Mouse (Mus musculus) right cerebral cortex, postnatal 36 days (tissue): ENCODE results near the gene Gpr33.

Experiments
- DNase-seq, 2 experiments: peaks; one replicate each; pipeline ENCODE4 v3.0.0; 2022; ENCODE audit warnings: low spot score in 2 of 2, mixed read lengths in 1 of 2

Gene Gpr33

GRCm38 (mm10) chr12:52027963-52028362 lies at the start of gene Gpr33:
Gene Gpr33 (minus strand): TSS chr12:52028063.
- no peak for DNase-seq

DNA sequence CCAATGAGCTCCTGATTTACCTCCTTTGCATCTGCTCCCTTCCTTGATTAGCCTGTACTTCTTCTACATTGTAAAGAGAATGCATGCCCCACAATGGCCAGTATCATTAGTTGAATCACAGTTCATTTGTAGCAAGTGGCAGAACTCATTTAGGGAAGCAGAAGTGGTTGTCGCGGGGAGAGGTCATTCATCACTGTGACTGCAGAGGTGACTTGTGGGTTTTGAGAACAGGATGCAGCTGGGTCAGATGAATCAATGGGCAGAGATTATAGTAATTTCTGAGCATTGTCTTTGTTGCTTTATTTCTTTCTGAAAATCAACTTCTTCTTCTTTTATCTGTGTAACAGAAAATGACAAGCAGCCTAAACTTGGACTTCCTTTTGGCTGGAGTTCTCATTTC lies 21.5 kb upstream of the Gpr33 start:
- no peak for DNase-seq

DNA sequence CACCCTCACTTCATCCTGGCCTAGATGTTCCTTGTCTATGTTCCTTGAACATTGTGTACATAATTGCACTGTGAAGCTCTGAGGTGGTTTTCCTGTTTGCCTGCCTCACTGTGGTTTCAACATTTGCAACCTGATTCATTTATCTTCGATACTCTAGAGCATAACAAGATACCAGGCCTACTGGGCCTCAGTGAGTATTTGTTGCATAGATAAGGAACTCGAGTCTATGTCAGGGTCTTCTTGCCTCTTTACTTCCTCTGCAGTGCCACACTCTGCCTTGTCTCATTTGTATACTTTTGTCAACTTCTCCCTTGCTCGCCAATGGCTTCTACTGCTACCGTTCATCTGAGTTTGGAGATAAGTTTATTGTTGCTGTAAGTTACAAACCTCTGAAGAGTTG lies 18.5 kb upstream of the Gpr33 start:
- DNase-seq = no peak

DNA sequence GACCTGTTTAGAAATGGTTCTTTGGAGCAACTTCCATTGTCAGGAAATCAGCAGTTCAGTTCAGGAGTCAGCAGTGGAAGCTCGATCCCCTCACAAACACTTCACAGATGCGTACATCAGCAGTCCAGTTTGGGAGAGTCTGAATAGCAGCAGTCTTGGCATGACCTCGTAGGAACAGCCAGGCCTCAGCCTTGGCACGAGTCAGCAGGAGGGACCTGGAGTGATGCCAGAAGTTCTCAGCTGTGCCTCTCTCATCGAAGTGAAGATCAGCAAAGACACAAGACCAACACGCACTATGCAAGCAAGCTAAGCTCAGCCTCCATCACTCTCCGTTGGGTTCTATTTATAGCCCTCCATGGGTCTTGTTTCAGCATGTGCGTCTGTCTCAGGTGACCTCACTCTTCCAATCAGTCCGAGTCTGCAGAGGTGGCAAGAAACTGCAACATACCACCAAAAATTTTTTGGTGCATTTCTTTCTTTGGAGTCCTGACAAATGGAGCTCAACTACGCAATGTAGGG lies 15.0 kb upstream of the Gpr33 start:
- peak in 1 of 2 experiments; percentile 1 for DNase-seq

- DNase-seq = no peak
These were observed 10.5 kb upstream of the Gpr33 start for GRCm38 (mm10) chr12:52038352-52038751.

DNA sequence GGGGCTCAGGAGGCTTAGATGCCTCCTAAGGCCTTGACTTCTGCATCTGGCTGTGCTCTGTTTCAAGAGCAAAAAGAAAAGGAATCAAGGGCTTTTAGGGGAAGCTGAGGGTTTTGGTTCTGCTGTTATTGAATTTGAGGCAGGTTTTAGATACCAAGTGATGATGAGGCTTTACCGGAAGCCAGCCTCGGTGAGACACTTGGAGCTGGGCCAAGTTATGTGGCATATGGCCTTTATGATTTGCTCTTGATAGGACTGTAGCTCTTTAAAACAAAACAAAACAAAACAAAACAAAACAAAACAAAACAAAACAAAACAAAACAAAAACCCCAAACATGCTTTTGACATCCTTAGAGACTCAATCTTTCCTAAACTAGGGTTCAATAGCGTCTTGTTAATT lies 7.1 kb upstream of the Gpr33 start:
- no peak for DNase-seq

DNA sequence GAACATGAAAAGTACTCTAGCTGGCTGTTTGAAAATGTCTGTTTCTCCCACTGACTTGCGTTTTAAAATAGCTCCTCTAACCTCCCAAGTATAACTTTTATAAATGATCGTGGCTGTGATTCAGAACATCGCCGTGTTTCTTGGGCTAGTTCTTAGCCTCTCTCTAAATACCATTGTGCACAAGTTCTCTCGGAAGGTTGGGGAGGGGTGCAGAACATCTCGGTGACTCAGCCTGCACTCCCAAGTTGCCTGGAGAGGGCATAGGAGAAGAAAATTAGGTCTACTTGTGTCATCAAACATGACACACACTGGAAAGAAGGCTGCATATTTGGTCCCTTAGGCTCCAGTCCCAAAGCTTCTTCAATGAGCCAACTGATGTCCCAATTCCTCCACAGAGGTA lies 4.4 kb upstream of the Gpr33 start:
- no peak for DNase-seq

DNA sequence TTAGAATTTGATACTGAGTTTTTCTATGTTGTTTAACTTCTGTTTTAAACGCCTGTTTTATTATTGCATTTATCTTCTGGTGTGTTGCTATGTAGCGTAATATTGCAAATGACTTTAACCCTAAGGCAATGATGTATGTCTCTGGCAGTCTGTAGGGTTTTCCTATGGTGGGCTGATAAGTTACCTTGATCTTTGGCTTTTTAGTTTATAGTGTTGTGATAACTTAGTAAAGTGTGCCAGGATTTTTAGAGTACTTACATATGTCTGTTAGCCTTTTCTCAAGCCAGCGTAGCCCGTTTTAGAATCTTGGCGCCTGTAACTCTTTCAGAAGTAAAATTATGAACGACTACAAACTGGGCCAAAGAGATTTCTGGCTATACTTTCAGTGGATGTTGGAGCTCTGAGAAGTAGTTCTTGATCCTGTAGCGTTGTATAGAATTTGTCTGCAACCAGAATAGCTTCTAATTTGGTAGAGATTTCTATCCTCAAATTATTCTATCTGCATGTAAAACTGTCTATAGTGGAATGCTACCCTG lies 13.3 kb downstream of the Gpr33 start:
- DNase-seq = no peak

GRCm38 (mm10) chr12:52014044-52014443 lies 13.8 kb downstream of the Gpr33 start:
- no peak for DNase-seq

DNA sequence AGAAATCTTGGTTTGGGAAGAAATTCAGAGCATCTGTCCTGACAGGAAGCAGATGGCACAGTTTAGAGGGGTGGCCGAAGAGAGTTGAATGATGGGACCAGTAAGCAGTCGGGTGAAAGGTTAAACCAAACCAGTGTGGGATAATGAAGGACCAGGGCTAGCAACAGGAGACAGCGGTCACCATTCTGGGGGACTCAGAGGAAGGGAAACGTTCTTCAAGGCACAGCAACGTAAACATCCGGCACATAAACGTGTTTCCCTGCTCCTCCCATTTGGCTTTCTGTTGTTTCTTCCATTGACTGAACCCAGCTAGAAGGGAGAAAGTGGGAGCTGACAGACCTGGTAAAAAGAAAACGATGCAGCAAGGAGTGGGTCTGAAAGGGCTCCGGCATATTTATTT lies 14.6 kb downstream of the Gpr33 start:
- DNase-seq = no peak

GRCm38 (mm10) chr12:52012159-52012558 lies 15.7 kb downstream of the Gpr33 start:
- DNase-seq = no peak

- DNase-seq = no peak
These were observed 17.3 kb downstream of the Gpr33 start for GRCm38 (mm10) chr12:52010630-52010961.

DNA sequence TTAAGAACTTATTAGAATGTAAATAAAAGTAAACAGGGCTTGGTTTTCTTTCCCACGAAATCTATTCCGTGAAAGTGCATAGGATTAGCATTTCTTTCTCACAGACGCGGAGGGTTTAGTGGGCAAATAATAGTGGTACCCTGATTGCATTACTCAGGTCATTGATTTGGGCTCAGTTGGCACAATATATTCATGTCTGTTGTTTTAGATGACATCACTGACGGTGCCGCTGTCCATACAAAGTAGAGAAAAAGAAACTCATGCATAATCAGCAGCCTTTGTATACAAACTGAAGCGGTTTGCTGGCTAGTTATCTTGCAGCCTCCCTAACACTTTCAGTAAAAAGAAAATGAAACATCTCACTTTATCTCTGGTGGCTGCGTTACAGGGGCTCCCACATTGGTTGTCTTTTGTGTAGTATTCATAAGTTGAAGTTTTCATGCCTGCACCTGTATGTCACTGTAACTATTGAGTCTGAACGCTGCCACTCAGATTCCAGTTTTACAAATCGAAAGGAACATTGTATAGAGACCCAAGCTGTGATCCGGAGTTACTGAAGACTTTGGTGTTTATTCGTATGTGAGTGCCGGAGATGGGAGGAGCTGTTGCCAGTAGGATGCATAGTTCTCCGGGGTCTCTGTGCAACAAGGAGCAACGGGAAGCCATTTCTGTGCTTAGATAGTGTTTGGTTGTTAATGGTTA lies 17.8 kb downstream of the Gpr33 start:
- DNase-seq = no peak

DNA sequence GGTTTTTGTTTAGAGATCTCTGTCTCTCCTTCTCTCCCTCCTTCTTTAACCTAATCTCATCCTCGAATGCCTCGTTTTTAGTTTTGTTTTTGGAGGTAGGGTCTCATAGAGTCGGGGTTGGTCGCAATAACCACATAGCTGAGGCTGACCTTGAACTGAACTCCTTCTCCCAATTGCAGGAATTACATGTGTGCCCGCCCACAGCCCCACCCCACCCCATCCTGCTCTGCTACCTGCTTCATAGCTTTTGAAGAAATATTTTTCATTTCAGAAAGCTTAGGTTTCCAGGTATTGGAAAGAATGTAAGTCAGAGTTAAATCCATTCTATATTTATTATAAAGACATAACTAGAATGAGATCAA lies 21.2 kb downstream of the Gpr33 start:
- DNase-seq = no peak

GRCm38 (mm10) chr12:52005877-52006632 lies 21.8 kb downstream of the Gpr33 start, which contains the start of gene Dtd2:
Gene Dtd2 (minus strand): TSS chr12:52006501.
- DNase-seq = peak; percentile 86 to 89

DNA sequence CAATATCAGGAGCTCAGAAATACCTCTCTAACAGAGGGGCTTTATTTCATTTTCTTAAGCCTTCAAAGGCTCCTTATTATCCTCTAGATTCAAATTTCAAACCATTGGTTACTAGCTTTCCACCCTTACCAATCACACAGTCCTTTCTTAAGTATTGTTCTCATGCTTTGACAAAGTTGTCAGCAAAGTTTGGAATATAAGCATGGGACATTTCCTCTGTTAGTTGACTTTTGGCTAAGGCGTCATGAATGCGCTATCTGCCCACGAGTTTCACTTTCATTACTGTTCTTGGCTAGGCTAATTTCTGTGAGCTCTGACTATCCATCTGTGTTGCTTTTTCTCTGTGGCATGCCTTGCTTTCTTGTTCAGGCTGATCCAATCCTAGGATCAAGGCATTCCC lies 25.1 kb downstream of the Gpr33 start:
- no peak for DNase-seq

- peak; percentile 23 to 36 for DNase-seq
These were observed 26.3 kb downstream of the Gpr33 start for GRCm38 (mm10) chr12:52001544-52001943.

DNA sequence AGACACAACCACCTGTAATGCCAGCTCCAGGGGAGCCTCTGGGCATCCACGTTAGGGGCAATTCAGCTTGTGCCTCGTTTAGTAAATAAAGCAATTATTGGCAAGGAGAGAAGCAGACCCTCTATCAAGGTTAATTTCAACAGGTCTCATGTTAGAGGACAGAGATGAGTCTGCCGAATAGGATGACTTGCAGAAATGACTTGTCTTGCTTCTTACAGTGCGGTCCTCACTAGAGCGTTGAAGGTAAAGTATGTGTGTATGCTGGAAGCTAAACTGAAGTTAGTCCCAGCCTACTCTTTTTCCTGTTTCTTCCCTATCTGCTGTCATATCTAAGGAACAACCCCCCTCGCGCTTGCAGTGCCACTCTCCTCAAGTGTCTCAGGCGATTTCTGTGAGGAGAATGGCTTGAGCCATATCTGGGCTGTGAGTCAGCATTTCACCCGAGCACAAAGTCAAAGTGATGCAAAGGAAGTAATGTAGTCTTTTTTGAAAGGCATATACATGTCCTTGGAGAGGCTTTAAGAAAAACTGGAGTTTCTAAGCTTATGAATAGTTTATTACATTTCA lies 29.4 kb downstream of the Gpr33 start:
- DNase-seq = no peak

DNA sequence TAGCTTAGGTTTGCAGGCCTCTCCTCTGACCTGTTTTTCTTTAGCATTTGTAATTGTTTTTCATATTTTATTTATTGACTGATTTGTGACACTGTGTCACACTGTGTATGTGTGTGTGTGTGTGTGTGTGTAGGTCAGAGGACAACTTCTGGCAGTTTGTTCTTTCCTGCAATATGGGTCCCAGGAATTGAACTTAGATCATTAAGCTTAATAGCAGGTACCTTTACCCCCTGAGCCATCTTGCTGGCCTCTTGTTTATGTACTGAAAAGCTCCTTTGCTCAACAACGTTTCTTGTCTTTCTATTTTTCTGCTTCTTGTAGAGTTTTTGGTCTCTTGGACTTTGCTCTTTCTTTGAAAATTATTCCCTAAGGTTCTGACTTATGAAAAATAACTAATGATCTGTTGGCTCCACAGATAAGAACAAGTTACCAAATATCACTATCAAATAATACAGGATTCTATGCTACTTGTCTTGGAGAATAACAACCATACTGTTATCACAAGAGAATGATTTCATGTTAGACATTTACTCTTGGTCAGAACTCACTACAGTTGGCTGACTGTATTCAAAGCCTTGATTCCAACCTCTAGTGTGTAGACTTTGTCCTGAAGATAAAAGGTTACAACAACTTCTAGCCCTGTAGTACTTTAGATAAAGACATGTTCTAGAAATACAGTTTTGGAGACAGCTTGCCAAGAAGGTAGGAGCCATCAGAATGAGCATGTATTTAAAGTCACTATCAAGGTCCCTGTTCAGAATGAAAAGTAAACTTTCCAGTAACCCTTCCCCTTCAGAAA lies 31.9 kb downstream of the Gpr33 start:
- DNase-seq = no peak

- no peak for DNase-seq
These were observed 37.2 kb downstream of the Gpr33 start for GRCm38 (mm10) chr12:51990629-51991028.

- DNase-seq = no peak
These were observed 39.3 kb downstream of the Gpr33 start for GRCm38 (mm10) chr12:51988536-51988935.

GRCm38 (mm10) chr12:51985826-51986225 lies 42.0 kb downstream of the Gpr33 start:
- DNase-seq = no peak
